Mouse (Mus musculus) skeletal muscle tissue, postnatal 0 days (tissue): ENCODE data around the gene Col6a5. TPM values are rescaled to one million over a fixed set of nuclear protein-coding genes. Genes with fewer than 3 reads are reported as not detected.

Source experiments
- polyA plus RNA-seq: library from polyadenylated mRNA; unstranded; fragments of >200 nt; fragmentation: Nextera tagmentation; extraction: Ambion mirVana; gene quantifications from 2 replicates; pipeline ENCODE4 v1.2.1, GENCODE M21; 2015

Col6a5 gene
- 0.29 and 0.32 TPM in 2 replicates for polyA plus RNA-seq

GRCm38 (mm10) chr9:105960533-105960932 lies at the start of gene Col6a5:
Gene Col6a5 (minus strand): TSS chr9:105960643.

GRCm38 (mm10) chr9:105827791-105828385 lies 132.6 kb downstream of the Col6a5 start, which contains the start of gene Col6a6:
Gene Col6a6 (minus strand): TSS chr9:105828160.

Other genes with a start within 250 kb of the Col6a5 start
- 10.1 and 11.9 TPM in 2 replicates for gene Col6a6, start 132.5 kb downstream of the Col6a5 start, polyA plus RNA-seq
- gene Col6a4, start 136.1 kb upstream of the Col6a5 start, polyA plus RNA-seq, result 0.15 and 0.45 TPM in 2 replicates
- 0.56 and 0.74 TPM in 2 replicates for gene Glyctk, start 197.5 kb upstream of the Col6a5 start, polyA plus RNA-seq
- gene Wdr82, start 210.3 kb upstream of the Col6a5 start, polyA plus RNA-seq, result 7.7 and 8.9 TPM in 2 replicates
- gene Ppm1m, start 239.1 kb upstream of the Col6a5 start, polyA plus RNA-seq, result 13.1 and 28.8 TPM in 2 replicates
- gene Twf2, start 242.5 kb upstream of the Col6a5 start, polyA plus RNA-seq, result 127 TPM in 2 replicates